Mouse (Mus musculus) bone marrow macrophage, adult 2 months (primary cell): ENCODE data around the gene Ptprm.

Experiments
- CTCF ChIP-seq: IDR thresholded peaks from 2 replicates; pipeline ENCODE4 v1.5.1; 2012; ENCODE audit warnings: low read depth, mild to moderate bottlenecking, low read length, moderate library complexity
- POLR2A ChIP-seq: IDR thresholded peaks from 2 replicates; pipeline ENCODE4 v1.6.1; 2012; ENCODE audit warnings: mild to moderate bottlenecking, low read depth, low read length, borderline replicate concordance

GRCm38 (mm10) chr17:66914696-66915095 is 439.6 kb downstream of the Ptprm start:
- TF ChIP-seq CTCF (no peak), POLR2A (no peak)
